Mouse (Mus musculus) CH12.LX (cell line): ENCODE results near the gene Rsph6a. TPM values are rescaled to one million over a fixed set of nuclear protein-coding genes. Genes with fewer than 3 reads are reported as not detected.

Experiments used
- DNase-seq: peaks from one replicate; pipeline ENCODE4 v3.0.0-alpha.2; 2013; ENCODE audit errors: extremely low read depth
- H3K27ac ChIP-seq: 2 replicates; pipeline ENCODE4 v1.5.1; 2012; ENCODE audit warnings: low read depth, mild to moderate bottlenecking, control low read depth, moderate library complexity; ENCODE audit not compliant: insufficient read depth
- H3K27me3 ChIP-seq: replicated peaks from 2 replicates; pipeline ENCODE3; 2012; ENCODE audit warnings: inconsistent platforms
- H3K36me3 ChIP-seq, 2 experiments: replicated peaks in 1 of 2; 2 replicates each; pipeline versions ENCODE3 to v1.6.1; 2012; ENCODE audit warnings: inconsistent platforms in 1 of 2, low read length in 1 of 2, mild to moderate bottlenecking in 1 of 2, mixed read lengths in 1 of 2, moderate library complexity in 1 of 2; ENCODE audit not compliant: control insufficient read depth in 1 of 2, insufficient read depth in 1 of 2
- H3K4me1 ChIP-seq, 2 experiments: 2 replicates each; pipeline ENCODE4 v1.6.1; 2012; ENCODE audit warnings: inconsistent platforms in 1 of 2, moderate library complexity in 1 of 2; ENCODE audit not compliant: insufficient read depth in 2 of 2, control insufficient read depth in 1 of 2
- H3K4me2 ChIP-seq: 2 replicates; pipeline ENCODE4 v1.6.1; 2012; ENCODE audit warnings: low read depth, mild to moderate bottlenecking, control low read depth; ENCODE audit not compliant: poor library complexity, insufficient read depth, severe bottlenecking
- H3K4me3 ChIP-seq, 3 experiments: fragments of 150-350 bp in 1 of 3; sonication (generic) in 1 of 3; replicated peaks in 1 of 3; 2 replicates each; pipeline versions ENCODE3 to v1.5.1; 2011 to 2012; ENCODE audit warnings: low read depth in 2 of 3, low read length in 2 of 3, mild to moderate bottlenecking in 2 of 3, moderate library complexity in 2 of 3, control low read depth in 1 of 3, improper control_type of control experiment in 1 of 3, inconsistent platforms in 1 of 3, mixed read lengths in 1 of 3; ENCODE audit not compliant: poor library complexity in 1 of 3
- H3K79me2 ChIP-seq: replicated peaks from 2 replicates; pipeline ENCODE4 v1.6.1; 2012; ENCODE audit warnings: mild to moderate bottlenecking, moderate library complexity; ENCODE audit not compliant: control insufficient read depth, poor library complexity, insufficient read depth, severe bottlenecking; ENCODE audit errors: extremely low read depth
- H3K9ac ChIP-seq: 2 replicates; pipeline ENCODE4 v1.6.1; 2012; ENCODE audit warnings: low read depth, mild to moderate bottlenecking, control low read depth, moderate library complexity; ENCODE audit not compliant: insufficient read depth
- H3K9me3 ChIP-seq: replicated peaks from 2 replicates; pipeline ENCODE3; 2012; ENCODE audit warnings: low read length, inconsistent platforms, mixed read lengths
- BHLHE40 ChIP-seq: IDR thresholded peaks from 2 replicates; pipeline ENCODE4 v1.6.1; 2011; ENCODE audit warnings: mild to moderate bottlenecking, low read depth, low read length, improper control_type of control experiment
- CHD1 ChIP-seq: IDR thresholded peaks from 2 replicates; pipeline ENCODE4 v1.6.1; 2012; ENCODE audit warnings: low read depth, low read length, improper control_type of control experiment, inconsistent platforms
- CHD2 ChIP-seq: IDR thresholded peaks from 2 replicates; pipeline ENCODE4 v1.6.1; 2011; ENCODE audit warnings: low read length, improper control_type of control experiment
- CTCF ChIP-seq, 2 experiments: IDR thresholded peaks in 1 of 2; conservative IDR thresholded peaks in 1 of 2; 2 replicates each; pipeline ENCODE4 v1.5.1; 2011 to 2012; ENCODE audit warnings: low read depth in 2 of 2, low read length in 2 of 2, improper control_type of control experiment in 1 of 2, inconsistent platforms in 1 of 2, mild to moderate bottlenecking in 1 of 2, moderate library complexity in 1 of 2
- ETS1 ChIP-seq: conservative IDR thresholded peaks from 2 replicates; pipeline ENCODE4 v1.6.1; 2012; ENCODE audit warnings: low read depth, mild to moderate bottlenecking, inconsistent platforms, low read length, improper control_type of control experiment, moderate library complexity
- GABPA ChIP-seq: IDR thresholded peaks from 2 replicates; pipeline ENCODE4 v1.6.1; 2012; ENCODE audit warnings: low read depth, low read length, improper control_type of control experiment, inconsistent platforms; ENCODE audit not compliant: insufficient replicate concordance
- HCFC1 ChIP-seq: IDR thresholded peaks from 2 replicates; pipeline ENCODE4 v1.6.1; 2012; ENCODE audit warnings: low read depth, mild to moderate bottlenecking, inconsistent platforms, low read length, improper control_type of control experiment
- KAT2A ChIP-seq: IDR thresholded peaks from 2 replicates; pipeline ENCODE4 v1.6.1; 2012; ENCODE audit warnings: low read length, improper control_type of control experiment, inconsistent platforms; ENCODE audit not compliant: insufficient replicate concordance
- MAFK ChIP-seq: IDR thresholded peaks from 2 replicates; pipeline ENCODE4 v1.6.1; 2011; ENCODE audit warnings: low read length, improper control_type of control experiment; ENCODE audit not compliant: insufficient replicate concordance
- MAX ChIP-seq: IDR thresholded peaks from 2 replicates; pipeline ENCODE4 v1.6.1; 2011; ENCODE audit warnings: low read length, improper control_type of control experiment
- MEF2A ChIP-seq: IDR thresholded peaks from 2 replicates; pipeline ENCODE4 v1.6.1; 2014; ENCODE audit warnings: low read depth, mild to moderate bottlenecking, inconsistent platforms, low read length, improper control_type of control experiment, borderline replicate concordance
- NELFE ChIP-seq: IDR thresholded peaks from 2 replicates; pipeline ENCODE4 v1.6.1; 2011; ENCODE audit warnings: low read depth, low read length, improper control_type of control experiment
- NRF1 ChIP-seq: IDR thresholded peaks from 2 replicates; pipeline ENCODE4 v1.6.1; 2014; ENCODE audit warnings: low read depth, mild to moderate bottlenecking, inconsistent platforms, low read length, improper control_type of control experiment, moderate library complexity
- RAD21 ChIP-seq: IDR thresholded peaks from 2 replicates; pipeline ENCODE4 v1.6.1; 2011; ENCODE audit warnings: low read depth, mild to moderate bottlenecking, low read length, improper control_type of control experiment, moderate library complexity
- SIN3A ChIP-seq: IDR thresholded peaks from 2 replicates; pipeline ENCODE4 v1.6.1; 2012; ENCODE audit warnings: low read length, improper control_type of control experiment, inconsistent platforms
- SMC3 ChIP-seq: IDR thresholded peaks from 2 replicates; pipeline ENCODE4 v1.6.1; 2011; ENCODE audit warnings: low read depth, low read length, improper control_type of control experiment
- TBP ChIP-seq: conservative IDR thresholded peaks from 2 replicates; pipeline ENCODE4 v1.6.1; 2011; ENCODE audit warnings: low read depth, low read length, improper control_type of control experiment
- USF1 ChIP-seq: IDR thresholded peaks from 2 replicates; pipeline ENCODE4 v1.6.1; 2014; ENCODE audit warnings: low read depth, mild to moderate bottlenecking, inconsistent platforms, low read length, improper control_type of control experiment
- ZKSCAN1 ChIP-seq: IDR thresholded peaks from 2 replicates; pipeline ENCODE4 v1.6.1; 2012; ENCODE audit warnings: low read depth, inconsistent platforms, low read length, improper control_type of control experiment, borderline replicate concordance
- ZMIZ1 ChIP-seq: IDR thresholded peaks from 2 replicates; pipeline ENCODE4 v1.6.1; 2012; ENCODE audit warnings: low read depth, mild to moderate bottlenecking, inconsistent platforms, low read length, improper control_type of control experiment
- dilution Hi-C: fragments of 300-500 bp; cut with MboI; formaldehyde crosslinking; loops from 2 replicates; pipeline ENCODE4 v1.14.3; 2020; ENCODE audit warnings: low sequenced_read_pairs; ENCODE audit not compliant: extremely low pct_unique_long_range_greater_than_20kb, extremely low pct_ligation_motif_present
- in situ Hi-C: fragments of 300-500 bp; cut with MboI; formaldehyde crosslinking; loops from 3 replicates; pipeline ENCODE4 v1.14.3; 2019; ENCODE audit warnings: low sequenced_read_pairs, low pct_ligation_motif_present, low pct_unique_long_range_greater_than_20kb, mixed read lengths
- polyA plus RNA-seq: library from polyadenylated mRNA; unstranded; fragments of >175 nt; gene quantifications from 2 replicates; pipeline ENCODE4 v1.2.1, GENCODE M21; 2012; ENCODE audit warnings: low read depth; ENCODE audit not compliant: insufficient read length
- total RNA-seq, 2 experiments: library from RNA; depleted of rRNA; stranded (reverse); fragments of 300-350 nt in 1 of 2; fragments of >200 nt in 1 of 2; gene quantifications; 2 replicates each; pipeline ENCODE4 v1.2.3; 2012 to 2014

Gene Rsph6a
- total and polyA plus RNA-seq, 3 experiments: 0.25 TPM; not detected in 2

- H3K9ac ChIP-seq: no peak overlapping the region
- H3K27me3 ChIP-seq: peaks cover 49% of the 10 kb centered on the region
- H3K4me2 ChIP-seq: no peak overlapping the region
Observed at GRCm38 (mm10) chr7:19012882-19013281, 41.6 kb upstream of the Rsph6a start.

GRCm38 (mm10) chr7:19014452-19014851, 40.0 kb upstream of the Rsph6a start:
- H3K27ac ChIP-seq: no peak overlapping the region
- H3K79me2 ChIP-seq: no peaks in the 10 kb centered on the region
- H3K4me2 ChIP-seq: no peak overlapping the region
- TF ChIP-seq HCFC1 (no peak), MEF2A (no peak), RAD21 (no peak), ZKSCAN1 (no peak), TBP (no peak), CTCF (conservative IDR thresholded peaks at IDR 0.05 in 1 of 2, IDR thresholded peaks at IDR 0.05 in 1 of 2; ENCODE audit: low read depth in 2 of 2, low read length in 2 of 2) (no peak), SIN3A (no peak), MAX (no peak)
- H3K4me1 ChIP-seq: peaks cover 0 to 4% of the 10 kb centered on the region in 2 experiments; a peak in 3 of 4 replicates
- in situ Hi-C loops (no loop called here), dilution Hi-C loops (no loop called here)
- no peak overlapping the region for H3K4me3 ChIP-seq
- peaks cover 53% of the 10 kb centered on the region for H3K27me3 ChIP-seq
- no peaks in the 10 kb centered on the region for H3K36me3 ChIP-seq
- no peak for DNase-seq
- no peak overlapping the region for H3K9ac ChIP-seq
- H3K9me3 ChIP-seq: no peaks in the 10 kb centered on the region

More at GRCm38 (mm10) chr7:19012882-19013281, 41.6 kb upstream of the Rsph6a start:
- TF ChIP-seq ZMIZ1 (no peak), CHD1 (no peak), MAX (no peak), GABPA (no peak), BHLHE40 (no peak), KAT2A (no peak), CHD2 (0 out of 2 replicates have a peak, but pooled peaks have one; percentile 42)
- no peaks in the 10 kb centered on the region for H3K9me3 ChIP-seq
- dilution Hi-C loops (no loop called here), in situ Hi-C loops (no loop called here)
- DNase-seq: no peak
- no peak overlapping the region for H3K4me3 ChIP-seq
- no peaks in the 10 kb centered on the region for H3K79me2 ChIP-seq
- no peaks in the 10 kb centered on the region for H3K36me3 ChIP-seq
- no peak overlapping the region for H3K27ac ChIP-seq
- peaks cover 0 to 9% of the 10 kb centered on the region in 2 experiments; a peak in 3 of 4 replicates for H3K4me1 ChIP-seq

GRCm38 (mm10) chr7:19016042-19016441, 38.4 kb upstream of the Rsph6a start:
- dilution Hi-C loops (no loop called here), in situ Hi-C loops (no loop called here)
- H3K27ac ChIP-seq: no peak overlapping the region
- H3K79me2 ChIP-seq: no peaks in the 10 kb centered on the region
- no peak for TF ChIP-seq ZKSCAN1
- no peak for TF ChIP-seq ETS1
- no peak for TF ChIP-seq NRF1
- TF ChIP-seq SMC3: no peak
- TF ChIP-seq USF1: no peak
- no peak for TF ChIP-seq SIN3A
- no peak for TF ChIP-seq MAFK
- no peak for TF ChIP-seq CHD1
- TF ChIP-seq NELFE: no peak
- no peak overlapping the region for H3K4me3 ChIP-seq
- peaks cover 61% of the 10 kb centered on the region for H3K27me3 ChIP-seq
- no peaks in the 10 kb centered on the region for H3K36me3 ChIP-seq
- no peak overlapping the region for H3K4me2 ChIP-seq
- DNase-seq: no peak
- H3K9ac ChIP-seq: no peak overlapping the region
- H3K9me3 ChIP-seq: no peaks in the 10 kb centered on the region
- H3K4me1 ChIP-seq: peaks cover 0 to 4% of the 10 kb centered on the region in 2 experiments; a peak in 2 of 4 replicates
